Mouse (Mus musculus) hindbrain, postnatal 0 days (tissue): Measurements from ENCODE around the gene Gdap1l1. TPM values are rescaled to one million over a fixed set of nuclear protein-coding genes. Genes with fewer than 3 reads are reported as not detected.

ENCODE experiments used
- ATAC-seq: fragments of 200-750 bp; cut with Nextera tagmentation; 2 replicates; pipeline ENCODE4 v1.8.0; 2017; ENCODE audit warnings: mild to moderate bottlenecking, moderate TSS enrichment, moderate library complexity
- DNase-seq: peaks from one replicate; pipeline ENCODE4 v3.0.0-alpha.2; 2015; ENCODE audit warnings: low spot score
- H3K27ac ChIP-seq: fragments of 300-500 bp; sonication (generic); 2 replicates; pipeline ENCODE4 v1.5.1; 2014; ENCODE audit warnings: mild to moderate bottlenecking
- H3K27me3 ChIP-seq: fragments of 300-500 bp; sonication (generic); 2 replicates; pipeline ENCODE4 v1.6.1; 2014; ENCODE audit warnings: low read length, mixed read lengths; ENCODE audit not compliant: insufficient read depth
- H3K36me3 ChIP-seq: fragments of 300-500 bp; sonication (generic); 2 replicates; pipeline ENCODE4 v1.6.1; 2014; ENCODE audit warnings: low read length, mixed read lengths; ENCODE audit not compliant: insufficient read depth
- H3K4me1 ChIP-seq: fragments of 300-500 bp; sonication (generic); 2 replicates; pipeline ENCODE4 v1.6.1; 2014; ENCODE audit warnings: antibody characterized with exemption, low read length, mixed read lengths; ENCODE audit not compliant: insufficient read depth
- H3K4me2 ChIP-seq: fragments of 300-500 bp; sonication (generic); 2 replicates; pipeline ENCODE4 v1.6.1; 2014; ENCODE audit warnings: low read depth, mild to moderate bottlenecking, low read length, moderate library complexity, mixed read lengths
- H3K4me3 ChIP-seq: fragments of 300-500 bp; sonication (generic); 2 replicates; pipeline ENCODE4 v1.5.1; 2014; ENCODE audit warnings: low read length
- H3K9ac ChIP-seq: fragments of 300-500 bp; sonication (generic); replicated peaks from 2 replicates; pipeline ENCODE4 v1.6.1; 2014; ENCODE audit warnings: mild to moderate bottlenecking, low read length, moderate library complexity, mixed read lengths
- H3K9me3 ChIP-seq: fragments of 300-500 bp; sonication (generic); 2 replicates; pipeline ENCODE4 v1.6.1; 2016; ENCODE audit warnings: low read length, mixed read lengths
- CTCF ChIP-seq: IDR thresholded peaks from 2 replicates; pipeline ENCODE4 v1.5.1; 2016; ENCODE audit warnings: antibody characterized with exemption, control low read depth, low read depth
- WGBS: fragments of 180-500 bp; shearing (Covaris S2); extraction: QIAGEN DNeasy Blood & Tissue Kit; methylation state at CpG from one replicate; pipeline ENCODE4 v1.1.7; 2014; 5-methylcytosine and 5-hydroxymethylcytosine counted together
- polyA plus RNA-seq: library from polyadenylated mRNA; unstranded; fragments of >200 nt; fragmentation: Nextera tagmentation; extraction: Ambion mirVana; gene quantifications from 2 replicates; pipeline ENCODE4 v1.2.1, GENCODE M21; 2015
- total RNA-seq: library from RNA; depleted of rRNA; stranded (reverse); fragments of >200 nt; gene quantifications from 2 replicates; pipeline ENCODE4 v1.2.3, GENCODE M21; 2014

The Gdap1l1 gene
- total and polyA plus RNA-seq, 2 experiments from 2014 or later = 123 to 149 TPM

DNA sequence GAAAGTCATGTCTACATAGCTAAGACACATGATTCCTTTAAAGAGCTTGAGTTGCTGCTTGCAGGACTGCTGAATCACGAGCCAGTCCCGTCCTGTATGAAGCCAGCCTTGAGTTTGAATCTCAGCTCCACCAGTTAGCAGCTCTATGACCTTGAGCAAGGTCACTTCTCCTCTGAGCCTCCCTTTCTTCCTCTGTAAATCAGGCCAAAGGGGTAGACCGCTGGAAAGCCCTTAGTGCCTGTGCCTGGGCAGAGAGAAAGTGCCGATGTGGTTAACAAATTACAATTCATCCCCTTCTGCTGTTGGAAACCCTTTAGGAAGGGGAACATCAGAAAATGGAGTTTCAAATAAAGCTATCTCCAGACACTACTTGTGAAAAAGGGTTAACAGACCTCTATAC, 476 bp upstream of the Gdap1l1 start:
- no peaks in the 10 kb centered on the region for H3K36me3 ChIP-seq
- peak overlapping the region; percentile 67 for H3K4me3 ChIP-seq
- peak overlapping the region; percentile 79 for H3K4me2 ChIP-seq
- WGBS = 26% methylated on average over 4 of the region's 4 CpGs
- H3K4me1 ChIP-seq = peaks cover 5% of the 10 kb centered on the region; the same call in 1 of the 2 replicates
- ATAC-seq (peak; percentile 12; the same call in 1 of the 2 replicates), DNase-seq (no peak)
- H3K9me3 ChIP-seq = no peaks in the 10 kb centered on the region
- H3K27ac ChIP-seq = peak overlapping the region; percentile 88
- H3K27me3 ChIP-seq = no peaks in the 10 kb centered on the region
- H3K9ac ChIP-seq = peak overlapping the region; percentile 78
- no peak for TF ChIP-seq CTCF

DNA sequence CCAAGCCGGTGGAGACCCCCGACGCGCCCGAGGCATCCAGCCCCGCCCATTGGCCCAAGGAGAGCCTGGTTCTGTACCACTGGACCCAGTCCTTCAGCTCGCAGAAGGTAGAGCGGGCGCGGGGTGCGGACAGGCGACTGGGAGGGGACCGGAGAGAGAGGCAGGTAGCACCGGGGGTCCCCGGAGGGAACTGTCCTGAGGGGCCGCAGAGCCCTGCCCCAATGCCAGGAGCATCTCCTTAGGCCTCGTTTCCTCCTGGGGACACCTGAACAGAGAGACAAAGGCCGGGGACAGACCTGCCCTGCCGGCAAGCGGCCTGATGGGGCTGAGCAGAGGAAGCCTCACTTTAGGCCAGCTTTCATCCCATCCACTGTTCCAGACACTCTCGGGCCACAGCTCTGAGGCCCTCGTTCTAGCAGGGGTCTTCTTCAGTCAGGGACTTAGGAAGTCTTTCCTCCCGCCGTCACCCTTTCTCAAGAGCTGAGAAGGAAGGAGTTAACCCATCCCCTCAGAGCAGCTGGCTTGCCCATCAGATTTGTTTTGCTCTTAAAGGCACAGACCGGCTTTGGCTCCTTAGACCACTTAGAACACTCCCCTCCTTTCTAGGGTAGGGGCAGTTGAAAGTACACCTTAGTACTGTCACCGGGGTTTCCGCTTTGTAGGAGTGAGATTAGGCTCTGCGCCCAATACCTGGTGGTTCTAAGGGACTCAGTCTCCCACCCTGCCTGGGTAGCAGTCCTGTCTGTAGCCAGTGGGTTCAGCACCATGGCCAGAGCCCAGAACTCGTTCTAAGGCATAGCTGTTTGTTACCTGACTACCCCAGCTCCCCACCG, 559 bp downstream of the Gdap1l1 start:
- Histone ChIP-seq H3K4me3 (peak overlapping the region; percentile 67), H3K9me3 (no peaks in the 10 kb centered on the region), H3K4me1 (peaks cover 5% of the 10 kb centered on the region; the same call in 1 of the 2 replicates), H3K36me3 (no peaks in the 10 kb centered on the region), H3K27ac (peak overlapping the region; percentile 88), H3K4me2 (peak overlapping the region; percentile 79), H3K9ac (peak overlapping the region; percentile 78), H3K27me3 (no peaks in the 10 kb centered on the region)
- TF ChIP-seq CTCF = no peak
- WGBS = under 1% methylated on average over 29 of the region's 30 CpGs
- ATAC-seq (peak; percentile 62), DNase-seq (peak; percentile 73)

DNA sequence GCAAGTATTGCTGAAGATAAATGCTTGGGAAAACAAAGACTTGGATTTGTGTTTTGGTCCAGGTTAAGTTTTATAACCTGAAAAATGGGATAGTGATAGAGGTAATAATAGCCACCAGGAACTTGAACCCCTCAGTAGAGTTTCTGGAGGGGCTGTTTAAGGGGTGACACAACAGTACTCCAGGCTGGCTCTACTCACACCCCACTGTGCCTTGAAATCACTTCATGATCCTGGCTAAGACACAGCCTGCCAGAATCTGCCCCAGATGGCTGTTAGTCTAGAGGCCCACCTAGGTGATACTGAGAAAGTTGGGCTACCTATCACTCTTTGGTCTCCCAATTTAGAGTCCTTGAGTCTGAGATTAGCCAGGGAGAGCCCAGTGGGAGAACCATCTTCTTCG, 1.2 kb downstream of the Gdap1l1 start:
- peaks cover 5% of the 10 kb centered on the region; the same call in 1 of the 2 replicates for H3K4me1 ChIP-seq
- H3K27ac ChIP-seq = peak overlapping the region; percentile 88; the same call in 1 of the 2 replicates

DNA sequence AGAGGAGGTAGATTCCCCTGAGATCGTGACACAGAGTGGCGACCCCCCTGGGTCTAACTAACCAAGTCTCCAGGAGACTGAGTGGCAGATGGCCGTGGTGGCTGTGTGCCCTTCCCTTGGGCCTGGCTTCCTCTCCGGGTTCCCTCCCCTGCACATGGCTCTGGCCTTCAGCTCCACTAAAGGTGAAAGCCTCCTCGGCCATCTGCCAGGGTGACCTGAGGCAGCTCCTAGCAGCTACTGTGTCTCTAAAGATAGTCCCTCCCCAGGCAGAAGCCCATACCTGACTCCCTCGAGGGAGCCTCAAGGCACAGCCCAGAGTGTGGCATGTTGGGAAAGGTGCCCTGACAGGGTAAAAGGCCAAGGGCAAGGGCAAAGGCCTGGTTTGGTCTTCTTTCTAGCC, 5.3 kb downstream of the Gdap1l1 start:
- DNase-seq = no peak
- Histone ChIP-seq H3K9me3 (no peaks in the 10 kb centered on the region), H3K27me3 (no peaks in the 10 kb centered on the region), H3K27ac (no peak overlapping the region), H3K9ac (no peak overlapping the region), H3K4me3 (no peak overlapping the region), H3K4me1 (peaks cover 5% of the 10 kb centered on the region; the same call in 1 of the 2 replicates), H3K4me2 (no peak overlapping the region), H3K36me3 (peaks cover 5% of the 10 kb centered on the region; the same call in 1 of the 2 replicates)
- WGBS = 56% methylated on average over 6 of the region's 6 CpGs
- TF ChIP-seq CTCF = no peak
- ATAC-seq = no peak

More for the DNA sequence above, 1.2 kb downstream of the Gdap1l1 start:
- peak overlapping the region; percentile 79 for H3K4me2 ChIP-seq
- WGBS = 87% methylated on average over 1 of the region's 1 CpGs
- H3K9ac ChIP-seq = peak overlapping the region; percentile 78
- no peak for ATAC-seq
- H3K36me3 ChIP-seq = no peaks in the 10 kb centered on the region
- peak overlapping the region; percentile 67 for H3K4me3 ChIP-seq
- DNase-seq = no peak
- H3K9me3 ChIP-seq = no peaks in the 10 kb centered on the region
- TF ChIP-seq CTCF = no peak
- H3K27me3 ChIP-seq = no peaks in the 10 kb centered on the region

DNA sequence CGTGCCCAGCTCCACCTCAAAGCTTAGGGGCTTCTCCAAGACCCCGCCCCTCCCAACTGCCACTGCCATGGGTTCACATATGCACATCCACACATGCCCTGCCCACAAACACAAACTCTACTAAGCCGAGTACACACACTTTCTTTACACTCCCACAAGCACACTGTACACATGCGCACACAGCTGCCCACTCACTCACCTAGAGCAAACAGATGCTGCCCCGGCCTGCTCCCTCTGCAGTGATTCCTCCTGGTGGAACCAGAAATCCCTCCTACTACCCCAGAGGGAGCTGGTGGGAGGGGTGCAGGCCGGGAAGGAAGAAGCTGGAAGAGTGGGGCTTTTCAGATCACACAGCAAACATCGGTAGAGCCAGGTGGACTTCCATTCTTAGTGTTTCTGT, 5.7 kb downstream of the Gdap1l1 start:
- peaks cover 5% of the 10 kb centered on the region; the same call in 1 of the 2 replicates for H3K36me3 ChIP-seq
- no peak overlapping the region for H3K4me2 ChIP-seq
- TF ChIP-seq CTCF = no peak
- 82% methylated on average over 7 of the region's 7 CpGs for WGBS
- no peak overlapping the region for H3K4me3 ChIP-seq
- no peaks in the 10 kb centered on the region for H3K9me3 ChIP-seq
- no peak overlapping the region for H3K9ac ChIP-seq
- no peaks in the 10 kb centered on the region for H3K27me3 ChIP-seq
- DNase-seq (no peak), ATAC-seq (no peak)
- H3K4me1 ChIP-seq = peaks cover 5% of the 10 kb centered on the region; the same call in 1 of the 2 replicates
- no peak overlapping the region for H3K27ac ChIP-seq

DNA sequence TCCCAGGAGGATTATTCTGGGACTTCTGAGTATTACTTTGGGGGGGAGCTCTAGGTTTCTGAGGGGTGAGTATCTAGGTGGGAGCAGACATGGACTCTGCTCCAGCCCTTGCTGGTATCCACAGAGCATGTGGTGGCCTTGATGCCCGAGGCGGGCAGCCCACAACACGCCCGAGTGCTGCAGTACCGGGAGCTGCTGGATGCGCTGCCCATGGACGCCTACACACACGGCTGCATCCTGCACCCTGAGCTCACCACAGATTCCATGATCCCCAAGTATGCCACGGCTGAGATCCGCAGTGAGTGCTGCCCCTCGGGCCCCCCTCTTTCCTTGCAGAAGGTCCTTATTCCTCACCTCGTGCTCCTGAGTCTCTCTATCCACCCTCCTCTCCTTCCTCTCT, 9.1 kb downstream of the Gdap1l1 start:
- no peak for TF ChIP-seq CTCF
- Histone ChIP-seq H3K9me3 (no peaks in the 10 kb centered on the region), H3K4me1 (no peaks in the 10 kb centered on the region), H3K4me3 (no peak overlapping the region), H3K36me3 (peaks cover 15% of the 10 kb centered on the region; the same call in 1 of the 2 replicates), H3K27ac (no peak overlapping the region), H3K27me3 (no peaks in the 10 kb centered on the region), H3K4me2 (no peak overlapping the region), H3K9ac (no peak overlapping the region)
- DNase-seq (no peak), ATAC-seq (no peak)
- WGBS = 82% methylated on average over 12 of the region's 12 CpGs

DNA sequence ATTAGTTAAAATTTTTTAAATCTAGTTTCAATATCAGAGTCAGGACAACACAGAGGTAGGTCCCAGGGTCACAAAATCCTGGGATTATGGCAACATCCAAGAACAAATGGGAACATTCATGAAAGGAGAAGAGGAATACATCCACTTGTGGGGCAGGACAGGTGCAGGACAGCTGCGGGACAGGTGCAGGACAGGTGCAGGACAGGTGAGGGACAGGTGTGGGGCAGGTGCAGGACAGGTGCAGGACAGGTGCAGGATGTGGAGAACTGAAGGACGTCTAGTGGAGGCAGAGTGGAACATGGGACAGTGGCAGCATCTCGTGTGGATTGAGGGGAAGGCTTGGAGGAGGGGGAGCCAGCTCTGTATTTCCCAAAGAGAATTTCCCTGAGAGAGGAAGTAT, 11.0 kb downstream of the Gdap1l1 start:
- WGBS = 68% methylated on average over 3 of the region's 3 CpGs
- Histone ChIP-seq H3K27me3 (no peaks in the 10 kb centered on the region), H3K4me2 (no peak overlapping the region), H3K4me3 (no peak overlapping the region), H3K36me3 (peaks cover 15% of the 10 kb centered on the region; the same call in 1 of the 2 replicates), H3K9ac (no peak overlapping the region), H3K9me3 (no peaks in the 10 kb centered on the region), H3K27ac (no peak overlapping the region), H3K4me1 (no peaks in the 10 kb centered on the region)
- ATAC-seq (no peak), DNase-seq (no peak)
- TF ChIP-seq CTCF = no peak
